Mouse (Mus musculus) intestine, embryonic 16.5 days (tissue): ENCODE data around the gene Zdhhc4. TPM values are rescaled to one million over a fixed set of nuclear protein-coding genes. Genes with fewer than 3 reads are reported as not detected.

Experiments
- ATAC-seq: fragments of 200-750 bp; cut with Nextera tagmentation; 2 replicates; pipeline ENCODE4 v1.8.0; 2017; ENCODE audit warnings: moderate TSS enrichment, moderate library complexity
- H3K27ac ChIP-seq: fragments of 300-500 bp; sonication (generic); 2 replicates; pipeline ENCODE4 v1.5.1; 2014; ENCODE audit warnings: mild to moderate bottlenecking, low read length
- H3K27me3 ChIP-seq: fragments of 300-500 bp; sonication (generic); replicated peaks from 2 replicates; pipeline ENCODE4 v1.6.1; 2014; ENCODE audit warnings: low read length, control low read depth, mixed read lengths; ENCODE audit not compliant: control insufficient read depth, insufficient read depth
- H3K36me3 ChIP-seq: fragments of 300-500 bp; sonication (generic); 2 replicates; pipeline ENCODE4 v1.6.1; 2014; ENCODE audit warnings: low read length, control low read depth; ENCODE audit not compliant: control insufficient read depth, insufficient read depth
- H3K4me1 ChIP-seq: fragments of 300-500 bp; sonication (generic); 2 replicates; pipeline ENCODE4 v1.6.1; 2014; ENCODE audit warnings: low read length, control low read depth, mixed read lengths; ENCODE audit not compliant: control insufficient read depth, insufficient read depth
- H3K4me2 ChIP-seq: fragments of 300-500 bp; sonication (generic); 2 replicates; pipeline ENCODE4 v1.6.1; 2014; ENCODE audit warnings: low read depth, low read length, control low read depth
- H3K4me3 ChIP-seq: fragments of 300-500 bp; sonication (generic); 2 replicates; pipeline ENCODE4 v1.5.1; 2014; ENCODE audit warnings: mild to moderate bottlenecking, low read length
- H3K9ac ChIP-seq: fragments of 300-500 bp; sonication (generic); 2 replicates; pipeline ENCODE4 v1.6.1; 2014; ENCODE audit warnings: low read depth, low read length
- H3K9me3 ChIP-seq: fragments of 300-500 bp; sonication (generic); 2 replicates; pipeline ENCODE4 v1.6.1; 2016; ENCODE audit warnings: low read length, control low read depth; ENCODE audit not compliant: control insufficient read depth
- WGBS: fragments of 180-500 bp; shearing (Covaris S2); extraction: QIAGEN DNeasy Blood & Tissue Kit; methylation state at CpG from one replicate; pipeline ENCODE4 v1.1.7; 2014; 5-methylcytosine and 5-hydroxymethylcytosine counted together
- polyA plus RNA-seq: library from polyadenylated mRNA; unstranded; fragments of >200 nt; fragmentation: Nextera tagmentation; extraction: Ambion mirVana; gene quantifications from 2 replicates; pipeline ENCODE4 v1.2.1, GENCODE M21; 2015

Zdhhc4 gene
- polyA plus RNA-seq, 1 experiment from 2014 or later, result 66.0 TPM

- ATAC-seq, result no peak
- peak within 1 kb of the TSS; percentile 46 for H3K4me3 ChIP-seq
- H3K36me3 ChIP-seq, result peaks cover 1% of the 10 kb centered on the region; the same call in 1 of the 2 replicates
- H3K4me1 ChIP-seq, result peaks cover 12% of the 10 kb centered on the region
- no peaks in the 10 kb centered on the region for H3K9me3 ChIP-seq
- H3K27me3 ChIP-seq, result peaks cover 49% of the 10 kb centered on the region
- peak within 1 kb of the TSS; percentile 64 for H3K9ac ChIP-seq
- WGBS, result 4% methylated on average over 26 of the region's 38 CpGs
- H3K27ac ChIP-seq, result no peak within 1 kb of the TSS
- H3K4me2 ChIP-seq, result peak within 1 kb of the TSS; percentile 77
Observed at GRCm38 (mm10) chr5:143293404-143293803, 35.7 kb downstream of the Zdhhc4 start, which contains the start of gene Zfp853. TSS of gene Zfp853 (minus strand) at chr5:143293623.

GRCm38 (mm10) chr5:143292879-143293278, 36.2 kb downstream of the Zdhhc4 start:
- 3% methylated on average over 19 of the region's 19 CpGs for WGBS

DNA sequence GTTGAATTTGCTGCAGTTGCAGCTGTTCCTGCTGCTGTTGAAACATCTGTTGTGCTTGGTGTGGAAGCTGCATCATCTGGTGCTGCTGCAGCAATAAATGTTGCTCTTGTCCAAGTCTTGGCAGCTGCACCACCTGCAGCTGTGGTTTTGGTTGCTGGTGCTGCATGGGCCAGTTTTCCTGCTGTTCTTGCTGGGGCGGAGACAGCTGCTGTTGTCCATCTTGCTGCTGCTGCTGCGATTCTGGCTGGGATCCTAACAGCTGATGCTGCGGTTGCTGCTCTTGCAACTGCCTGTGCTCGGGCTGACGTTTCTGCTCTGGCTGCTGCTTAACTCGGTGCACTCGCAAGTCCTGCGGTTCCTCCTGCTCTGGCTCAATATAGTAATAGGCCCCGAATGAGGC, 39.8 kb downstream of the Zdhhc4 start:
- Histone ChIP-seq H3K27me3 (peaks cover 69% of the 10 kb centered on the region), H3K27ac (no peak overlapping the region), H3K4me1 (peaks cover 21% of the 10 kb centered on the region), H3K9ac (no peak overlapping the region), H3K4me3 (no peak overlapping the region), H3K36me3 (no peaks in the 10 kb centered on the region), H3K9me3 (no peaks in the 10 kb centered on the region), H3K4me2 (no peak overlapping the region)
- no peak for ATAC-seq
- WGBS, result 77% methylated on average over 9 of the region's 9 CpGs

More at GRCm38 (mm10) chr5:143292879-143293278, 36.2 kb downstream of the Zdhhc4 start:
- Histone ChIP-seq H3K9ac (peak overlapping the region; percentile 64), H3K27ac (no peak overlapping the region), H3K4me1 (peaks cover 17% of the 10 kb centered on the region), H3K4me2 (peak overlapping the region; percentile 77), H3K36me3 (no peaks in the 10 kb centered on the region), H3K27me3 (peaks cover 55% of the 10 kb centered on the region), H3K4me3 (peak overlapping the region; percentile 46), H3K9me3 (no peaks in the 10 kb centered on the region)
- ATAC-seq, result no peak

GRCm38 (mm10) chr5:143288378-143288911, 40.6 kb downstream of the Zdhhc4 start:
- 17% methylated on average over 9 of the region's 9 CpGs for WGBS
- Histone ChIP-seq H3K4me3 (peak overlapping the region; percentile 43), H3K27ac (no peak overlapping the region), H3K27me3 (peaks cover 60% of the 10 kb centered on the region), H3K4me1 (peaks cover 17% of the 10 kb centered on the region), H3K36me3 (no peaks in the 10 kb centered on the region), H3K9ac (peak overlapping the region; percentile 45), H3K9me3 (no peaks in the 10 kb centered on the region), H3K4me2 (peak overlapping the region; percentile 56)
- no peak for ATAC-seq

GRCm38 (mm10) chr5:143287774-143288328, 41.2 kb downstream of the Zdhhc4 start:
- Histone ChIP-seq H3K9ac (peak overlapping the region; percentile 45), H3K27me3 (peaks cover 54% of the 10 kb centered on the region), H3K36me3 (no peaks in the 10 kb centered on the region), H3K4me3 (peak overlapping the region; percentile 43), H3K27ac (no peak overlapping the region), H3K9me3 (no peaks in the 10 kb centered on the region), H3K4me2 (peak overlapping the region; percentile 56), H3K4me1 (peaks cover 12% of the 10 kb centered on the region; the same call in 1 of the 2 replicates)
- 0 out of 2 replicates have a peak, but pooled peaks have one; percentile 40 for ATAC-seq
- WGBS, result 3% methylated on average over 48 of the region's 48 CpGs

- H3K9me3 ChIP-seq, result no peaks in the 10 kb centered on the region
- no peak for ATAC-seq
- WGBS, result 45% methylated on average over 6 of the region's 6 CpGs
Observed at GRCm38 (mm10) chr5:143284762-143285161, 44.3 kb downstream of the Zdhhc4 start.

GRCm38 (mm10) chr5:143279247-143279646, 49.8 kb downstream of the Zdhhc4 start:
- WGBS, result 30% methylated on average over 10 of the region's 10 CpGs
- Histone ChIP-seq H3K9me3 (no peaks in the 10 kb centered on the region), H3K4me3 (no peak overlapping the region), H3K36me3 (no peaks in the 10 kb centered on the region), H3K4me1 (no peaks in the 10 kb centered on the region), H3K27ac (no peak overlapping the region), H3K4me2 (no peak overlapping the region), H3K9ac (no peak overlapping the region), H3K27me3 (no peaks in the 10 kb centered on the region)
- no peak for ATAC-seq

More at GRCm38 (mm10) chr5:143284762-143285161, 44.3 kb downstream of the Zdhhc4 start:
- Histone ChIP-seq H3K9ac (no peak overlapping the region), H3K27ac (no peak overlapping the region), H3K4me3 (no peak overlapping the region), H3K36me3 (no peaks in the 10 kb centered on the region), H3K27me3 (peaks cover 35% of the 10 kb centered on the region), H3K4me2 (no peak overlapping the region), H3K4me1 (peaks cover 11% of the 10 kb centered on the region; the same call in 1 of the 2 replicates)

DNA sequence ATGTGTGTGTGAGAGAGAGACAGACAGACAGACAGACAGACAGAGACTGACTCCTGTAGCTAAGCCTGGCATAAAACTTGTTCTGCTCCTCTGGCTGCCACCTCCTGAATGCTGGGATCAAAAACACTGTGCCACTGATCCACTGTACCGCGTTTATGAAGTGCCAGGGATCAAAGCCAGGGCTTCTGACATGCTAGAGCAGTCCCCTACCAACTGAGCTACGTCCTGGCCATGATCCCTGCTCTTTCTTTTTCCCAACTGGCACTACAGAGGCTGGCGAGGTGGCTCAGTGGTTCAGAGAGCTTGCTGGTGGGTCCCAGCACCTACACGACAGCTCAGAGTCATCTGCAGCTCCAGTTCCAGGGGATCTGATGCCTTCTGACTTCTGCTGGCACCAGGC, 53.3 kb downstream of the Zdhhc4 start:
- Histone ChIP-seq H3K4me3 (no peak overlapping the region), H3K27me3 (no peaks in the 10 kb centered on the region), H3K4me1 (peaks cover under 1% of the 10 kb centered on the region; the same call in 1 of the 2 replicates), H3K4me2 (no peak overlapping the region), H3K9ac (no peak overlapping the region), H3K9me3 (no peaks in the 10 kb centered on the region), H3K36me3 (no peaks in the 10 kb centered on the region), H3K27ac (no peak overlapping the region)
- 58% methylated on average over 5 of the region's 5 CpGs for WGBS
- ATAC-seq, result no peak

DNA sequence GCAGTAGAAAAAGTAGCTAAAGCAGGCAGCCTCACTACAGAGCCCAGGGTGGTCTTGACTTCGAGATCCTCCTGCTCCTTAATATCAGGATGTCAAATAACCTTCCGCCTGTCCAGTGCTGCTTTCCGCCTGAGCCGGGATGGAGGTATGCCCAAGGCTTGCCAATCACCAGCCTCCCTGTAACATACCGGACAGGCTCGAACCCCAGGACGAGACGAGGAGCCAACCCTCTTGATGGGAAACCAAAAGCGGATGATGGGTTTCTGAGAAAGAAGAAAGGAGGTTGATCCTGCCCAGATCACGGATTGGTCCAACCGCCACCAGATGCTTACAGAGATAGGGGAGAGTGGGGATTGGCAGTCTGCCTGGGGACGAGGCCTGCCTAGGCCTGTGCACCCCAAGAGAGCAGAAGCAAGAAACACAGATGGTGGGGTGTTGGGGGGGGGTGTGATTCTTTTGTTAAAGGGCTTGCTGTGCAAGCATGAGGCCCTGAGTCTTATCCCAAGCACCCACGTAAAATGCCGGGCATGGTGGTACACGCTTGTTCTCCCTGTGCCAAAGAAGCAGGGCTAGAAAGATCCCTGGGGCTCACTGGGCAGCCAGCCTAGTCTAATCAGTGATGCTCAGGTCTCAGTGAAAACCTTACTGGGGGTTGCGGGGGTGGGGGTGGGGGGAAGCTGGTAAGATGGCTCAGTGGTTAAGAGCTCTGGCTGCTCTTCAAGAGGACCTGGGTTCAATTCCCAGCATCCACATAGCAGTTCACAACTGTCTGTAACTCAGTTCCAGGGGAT, 56.3 kb downstream of the Zdhhc4 start:
- ATAC-seq, result no peak

More for the DNA sequence above, 56.3 kb downstream of the Zdhhc4 start:
- H3K36me3 ChIP-seq, result no peaks in the 10 kb centered on the region
- H3K4me3 ChIP-seq, result no peak overlapping the region
- WGBS, result 92% methylated on average over 16 of the region's 16 CpGs
- H3K9me3 ChIP-seq, result no peaks in the 10 kb centered on the region
- no peak overlapping the region for H3K9ac ChIP-seq
- H3K27ac ChIP-seq, result no peak overlapping the region
- no peak overlapping the region for H3K4me2 ChIP-seq
- no peaks in the 10 kb centered on the region for H3K27me3 ChIP-seq
- H3K4me1 ChIP-seq, result peaks cover 8% of the 10 kb centered on the region
